Mouse (Mus musculus) heart, adult 11 months (tissue): ENCODE results near the gene Gpr6.

Source experiments
- DNase-seq: peaks from one replicate; pipeline ENCODE4 v3.0.0; 2022

Gpr6 gene

GRCm38 (mm10) chr10:41072116-41072515 lies at the start of gene Gpr6:
Gene Gpr6, minus strand, starts transcription at chr10:41072285.
- peak; percentile 75 for DNase-seq

GRCm38 (mm10) chr10:41100060-41100459 lies 28.0 kb upstream of the Gpr6 start:
- no peak for DNase-seq

DNA sequence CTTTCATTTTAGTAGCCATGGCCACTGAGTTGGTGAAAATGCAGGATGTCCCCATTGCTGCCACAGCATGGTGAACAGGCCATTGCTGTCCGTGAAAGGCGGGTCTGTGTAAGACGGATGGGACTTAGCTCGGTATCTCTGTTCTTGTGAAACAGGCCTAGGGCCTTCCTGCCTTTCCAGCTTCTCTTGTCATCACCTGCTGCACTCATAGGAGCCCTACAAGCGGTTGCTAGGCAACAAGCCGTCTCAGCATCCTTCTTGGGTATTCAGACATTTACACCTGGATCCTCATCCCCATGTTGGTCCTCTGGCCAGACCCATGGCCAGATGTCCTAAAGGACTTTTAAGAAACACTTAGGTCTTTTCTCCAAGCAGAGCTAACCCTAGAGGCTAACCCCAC lies 26.1 kb upstream of the Gpr6 start:
- no peak for DNase-seq

GRCm38 (mm10) chr10:41088852-41089251 lies 16.8 kb upstream of the Gpr6 start:
- no peak for DNase-seq

DNA sequence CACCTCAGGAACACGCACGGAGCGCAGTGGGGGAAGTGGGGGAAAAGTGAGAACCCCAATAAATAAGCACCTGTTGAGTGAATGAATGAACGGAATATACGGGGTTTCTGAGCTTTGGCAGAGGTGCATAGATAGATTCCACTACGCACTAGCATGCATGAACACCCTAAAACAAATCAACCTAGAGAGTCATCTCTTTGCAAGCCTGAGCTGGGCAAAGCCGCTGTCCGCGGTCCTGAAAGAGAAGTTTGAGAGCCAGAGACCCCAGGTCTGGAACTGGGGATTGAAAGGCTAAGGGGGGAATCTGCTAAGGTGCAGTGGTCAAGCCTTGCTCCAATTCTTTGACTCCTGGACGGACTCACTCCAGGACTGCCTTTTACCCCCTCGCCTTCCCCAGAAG lies 389 bp downstream of the Gpr6 start:
- DNase-seq, result no peak

GRCm38 (mm10) chr10:41070693-41071651 lies 1.1 kb downstream of the Gpr6 start:
- no peak for DNase-seq

GRCm38 (mm10) chr10:41060250-41060831 lies 11.7 kb downstream of the Gpr6 start:
- no peak for DNase-seq

GRCm38 (mm10) chr10:41055581-41055980 lies 16.5 kb downstream of the Gpr6 start:
- DNase-seq, result peak; percentile 71

DNA sequence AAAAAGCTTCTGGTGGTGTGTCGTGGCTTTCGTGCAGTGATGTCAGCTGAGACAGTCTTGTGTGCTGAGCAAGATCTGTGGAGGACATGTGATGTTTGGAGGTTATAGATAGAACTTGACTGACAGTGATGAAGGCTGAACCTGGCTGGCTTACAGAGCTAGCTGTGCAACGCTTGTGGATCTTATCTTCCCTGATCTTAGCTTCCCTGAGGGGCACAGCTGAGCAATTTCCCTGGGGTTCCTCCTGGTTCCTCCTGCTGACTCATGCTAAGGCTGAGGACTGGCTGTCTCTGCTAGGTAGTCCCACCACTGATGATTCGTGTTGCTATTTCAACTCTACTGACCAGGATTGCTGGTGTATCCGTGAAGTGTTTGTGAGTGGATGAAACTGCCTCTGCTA lies 18.1 kb downstream of the Gpr6 start:
- no peak for DNase-seq

- peak; percentile 42 for DNase-seq
Observed at GRCm38 (mm10) chr10:41042272-41042671, 29.8 kb downstream of the Gpr6 start.

GRCm38 (mm10) chr10:41041478-41041877 lies 30.6 kb downstream of the Gpr6 start:
- DNase-seq, result peak; percentile 55

DNA sequence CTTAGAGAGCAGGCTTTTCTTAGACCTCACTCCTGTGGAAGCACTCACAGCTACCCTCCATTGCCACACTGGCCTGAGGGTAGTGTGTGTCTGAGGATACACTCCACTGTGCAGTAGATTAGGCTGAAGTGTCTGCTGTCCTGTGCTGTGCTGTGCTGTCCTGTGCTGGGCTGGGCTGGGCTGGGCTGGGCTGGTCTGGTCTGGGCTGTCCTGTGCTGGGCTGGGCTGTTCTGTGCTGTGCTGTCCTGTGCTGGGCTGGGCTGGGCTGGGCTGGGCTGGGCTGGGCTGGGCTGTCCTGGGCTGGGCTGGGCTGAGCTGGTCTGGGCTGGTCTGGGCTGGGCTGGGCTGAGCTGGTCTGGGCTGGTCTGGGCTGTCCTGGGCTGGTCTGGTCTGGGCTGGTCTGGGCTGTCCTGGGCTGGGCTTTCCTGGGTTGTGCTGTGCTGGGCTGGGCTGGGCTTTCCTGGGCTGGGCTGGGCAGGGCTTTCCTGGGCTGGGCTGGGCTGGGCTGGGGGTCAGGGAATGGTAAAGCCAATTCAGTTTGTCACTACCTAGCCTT lies 31.5 kb downstream of the Gpr6 start:
- peak; percentile 39 for DNase-seq

DNA sequence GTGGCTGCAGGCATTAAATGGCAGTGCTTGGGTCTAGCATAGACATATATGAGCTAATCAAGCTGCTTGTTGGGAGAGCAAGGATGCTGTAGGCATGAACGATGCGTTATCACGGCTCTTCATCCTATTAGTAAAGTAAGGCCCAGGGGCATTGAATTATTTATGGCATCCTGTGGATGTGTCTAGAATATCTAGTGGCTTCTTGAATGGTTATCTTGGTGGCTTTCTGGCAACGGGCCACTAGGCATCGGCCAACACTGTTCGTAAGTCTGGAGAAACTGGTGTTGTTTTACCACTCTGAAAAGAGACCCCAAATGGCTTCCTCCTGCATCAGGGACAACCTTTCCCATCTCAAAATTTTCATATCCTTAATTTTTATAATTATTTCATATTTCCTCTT lies 33.6 kb downstream of the Gpr6 start:
- DNase-seq, result no peak

GRCm38 (mm10) chr10:41037722-41038121 lies 34.4 kb downstream of the Gpr6 start:
- peak; percentile 85 for DNase-seq

DNA sequence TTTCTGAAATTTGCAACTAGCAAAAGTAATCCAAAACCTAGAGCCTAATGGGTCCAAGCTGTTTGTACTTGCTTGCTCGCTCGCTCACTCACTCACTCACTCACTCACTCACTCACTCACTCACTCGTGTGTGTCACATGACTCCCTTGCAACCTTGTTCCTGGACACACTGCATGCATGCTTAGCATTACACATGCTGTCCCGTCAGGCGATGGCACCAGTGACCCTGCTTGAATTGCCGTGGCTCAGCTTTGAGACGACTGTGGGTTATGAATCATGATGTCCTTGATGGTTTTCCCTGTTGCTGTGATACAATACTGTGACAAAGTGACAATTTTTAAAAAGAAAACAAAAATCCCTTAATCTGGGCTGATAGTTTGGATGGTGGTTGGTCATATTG lies 39.3 kb downstream of the Gpr6 start:
- no peak for DNase-seq

DNA sequence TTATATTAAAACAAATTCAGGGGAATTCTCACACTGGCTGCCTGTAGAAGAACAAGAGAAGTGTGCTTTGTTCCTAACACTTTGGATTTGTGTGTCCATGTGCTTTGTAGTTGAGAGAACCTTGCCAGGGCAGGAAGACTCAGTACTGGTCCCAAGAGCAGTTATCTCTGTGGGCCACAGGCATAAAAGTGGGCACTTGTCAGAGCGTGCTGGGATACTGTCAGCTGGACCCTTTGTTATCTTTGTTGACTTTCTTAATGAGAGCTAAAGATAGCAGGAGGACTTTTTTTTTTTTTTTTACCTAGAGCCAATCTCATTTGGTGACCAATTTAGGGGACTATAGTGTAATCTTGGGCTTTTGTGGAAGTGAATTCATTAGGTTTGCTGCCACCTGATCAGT lies 47.2 kb downstream of the Gpr6 start:
- DNase-seq, result peak; percentile 50

DNA sequence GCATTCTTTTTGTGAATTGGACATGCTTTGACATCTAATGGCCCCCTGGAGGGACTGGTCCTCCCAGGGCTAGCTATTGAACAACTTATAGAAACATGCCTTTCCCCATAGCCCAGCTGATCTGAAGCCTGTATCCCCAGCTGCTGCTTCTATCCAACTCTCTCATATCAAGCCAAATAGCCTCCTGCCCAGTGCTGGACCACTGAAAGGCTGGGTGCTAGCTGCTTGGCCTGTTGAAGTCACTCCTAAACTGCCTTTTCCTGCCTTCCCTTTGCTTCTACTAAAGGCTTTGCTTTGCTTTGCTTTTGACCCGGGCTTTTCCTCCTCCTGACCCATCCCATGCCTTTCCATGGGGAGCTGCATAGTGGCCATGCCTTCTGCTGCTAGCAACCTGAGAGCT lies 47.7 kb downstream of the Gpr6 start:
- DNase-seq, result peak; percentile 33

DNA sequence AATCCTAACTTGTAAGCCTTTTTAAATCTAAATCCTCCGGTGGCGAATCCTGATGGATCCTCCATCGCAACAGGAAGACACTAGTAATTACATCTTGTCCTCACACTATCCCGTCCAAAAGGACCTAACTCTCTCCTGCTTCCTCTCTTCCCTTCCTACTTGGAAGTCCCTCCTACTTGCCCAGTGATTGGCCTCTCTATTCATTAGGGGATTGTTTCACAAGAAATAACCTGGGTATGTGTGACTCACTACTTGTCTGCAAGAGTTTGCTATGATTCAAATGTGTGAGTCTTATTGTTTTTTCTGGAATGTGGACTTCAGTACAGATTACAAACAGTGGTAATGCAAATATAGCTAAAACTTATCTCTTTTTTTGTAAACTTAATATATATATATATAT lies 49.9 kb downstream of the Gpr6 start:
- DNase-seq, result no peak
